Mouse (Mus musculus) thymus, postnatal 10 days (tissue): ENCODE results near the gene Gm49396.

Source experiments
- DNase-seq, 2 experiments: peaks; one replicate each; pipeline ENCODE4 v3.0.0; 2021; ENCODE audit warnings: low spot score in 2 of 2

The Gm49396 gene

GRCm38 (mm10) chr7:30610043-30610442, 46.9 kb downstream of the Gm49396 start:
- DNase-seq: no peak

GRCm38 (mm10) chr7:30612654-30613402, 49.7 kb downstream of the Gm49396 start, which contains the start of gene Upk1a:
Upk1a (minus strand) TSS chr7:30612847.
- DNase-seq: no peak

GRCm38 (mm10) chr7:30613529-30614112, 50.5 kb downstream of the Gm49396 start:
- peak; percentile 36 to 70 for DNase-seq

DNA sequence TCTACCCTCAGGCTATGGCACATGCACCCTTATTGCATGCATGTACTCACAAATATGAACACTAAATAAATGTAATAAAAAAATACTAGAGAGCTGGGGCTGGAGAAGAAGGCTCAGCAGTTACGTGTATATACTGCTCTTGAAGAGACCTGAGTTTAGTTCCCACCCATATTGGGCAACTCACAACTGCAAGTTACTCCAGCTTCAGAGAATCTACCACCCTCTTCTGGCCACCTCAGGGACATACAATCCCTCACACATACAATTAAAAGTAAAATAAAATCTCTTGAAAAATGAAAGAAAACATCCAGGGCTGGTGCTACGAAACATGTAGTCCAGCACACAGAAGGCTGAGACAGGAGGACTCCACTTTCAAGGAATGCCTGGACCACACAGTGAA, 51.3 kb downstream of the Gm49396 start:
- no peak for DNase-seq

DNA sequence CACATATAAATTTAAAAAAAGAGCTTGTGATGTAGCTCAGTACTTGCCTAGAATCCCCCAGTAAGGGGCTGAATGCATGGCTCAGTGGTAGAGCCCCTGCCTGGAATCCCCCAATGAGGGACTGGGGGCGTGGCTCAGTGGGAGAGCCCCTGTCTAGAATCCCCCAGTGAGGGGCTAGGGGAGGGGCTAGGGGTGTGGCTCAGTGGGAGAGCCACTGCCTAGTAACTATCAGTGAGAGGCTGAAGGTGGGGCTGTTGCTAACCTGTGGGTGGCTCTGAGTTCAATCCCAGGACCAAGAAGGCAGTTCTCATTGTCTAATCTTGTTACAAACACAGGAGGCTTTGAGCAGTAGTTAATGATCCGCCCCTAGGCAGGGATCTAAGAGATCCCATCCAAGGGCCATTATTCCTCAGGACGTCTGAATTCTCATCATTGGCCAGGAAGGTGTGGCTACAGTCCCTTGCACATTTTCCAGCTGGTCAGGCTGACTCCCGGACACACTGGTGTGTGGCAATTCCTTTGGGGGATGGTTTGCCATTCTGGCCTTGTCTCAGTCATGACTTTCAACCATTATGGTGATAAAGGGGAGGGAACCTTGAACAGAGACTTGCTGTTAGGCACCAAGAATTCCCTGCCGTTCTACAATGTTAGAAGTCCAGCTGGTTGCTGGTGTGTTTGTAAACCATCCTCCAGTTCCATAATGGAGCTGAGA, 52.1 kb downstream of the Gm49396 start:
- no peak for DNase-seq
